Mouse (Mus musculus) megakaryocyte progenitor cell, adult 5-6 weeks (primary cell): ENCODE measurements around the gene Pspn. TPM values are rescaled to one million over a fixed set of nuclear protein-coding genes. Genes with fewer than 3 reads are reported as not detected.

Experiments used
- ATAC-seq: replicated peaks from 2 replicates; pipeline ENCODE4 v1.8.0; 2016; ENCODE audit warnings: mild to moderate bottlenecking, moderate TSS enrichment, inconsistent platforms; ENCODE audit not compliant: poor library complexity
- total RNA-seq, 2 experiments: library from RNA; stranded (forward) in 1 of 2; stranded (reverse) in 1 of 2; fragments of 157-497, 149-512 nt in 1 of 2; fragments of 200-1000 nt in 1 of 2; gene quantifications; 2 replicates each; pipeline versions ENCODE4 v1.2.3 to v1.2.4; 2015 to 2017

The Pspn gene
- total RNA-seq, 2 experiments from 2014 or later, result not detected

DNA sequence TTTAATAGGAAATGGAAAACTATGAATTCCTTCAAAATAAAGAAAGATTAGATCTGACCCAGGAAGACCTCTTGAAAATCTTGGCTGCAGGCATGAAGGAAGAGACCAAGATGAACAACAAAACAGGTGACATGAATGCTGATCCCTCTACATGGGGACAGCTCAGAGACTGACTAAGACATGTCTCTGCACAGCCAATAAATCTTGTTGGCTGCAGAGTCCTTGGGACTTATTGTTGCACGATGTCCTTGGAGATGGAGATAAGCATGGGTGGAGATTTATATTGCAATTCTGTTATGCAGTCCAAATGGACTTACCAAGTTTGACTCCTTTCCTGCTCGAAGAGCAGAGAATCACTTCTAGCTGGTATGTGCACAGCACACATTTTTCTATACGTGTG is 30.5 kb downstream of the Pspn start:
- no peak for ATAC-seq

DNA sequence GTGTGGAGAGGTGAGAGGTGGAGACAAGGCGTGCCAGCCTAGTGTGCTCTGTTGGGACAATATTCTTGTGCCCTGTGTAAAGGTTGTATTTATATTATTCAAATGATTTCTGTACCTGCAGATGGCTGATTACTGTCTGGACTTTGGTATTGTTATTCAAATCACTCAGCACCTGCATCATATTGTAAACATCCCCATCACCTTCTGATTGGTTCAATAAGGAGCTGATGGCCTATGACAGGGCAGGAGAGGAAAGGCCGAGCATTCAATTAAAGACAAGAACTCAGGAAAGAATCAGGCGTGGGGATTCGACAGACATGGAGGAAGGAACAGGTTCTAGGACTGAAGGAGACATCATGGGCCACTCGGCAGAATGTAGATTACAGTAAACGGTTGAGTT is 36.2 kb downstream of the Pspn start:
- ATAC-seq, result no peak

DNA sequence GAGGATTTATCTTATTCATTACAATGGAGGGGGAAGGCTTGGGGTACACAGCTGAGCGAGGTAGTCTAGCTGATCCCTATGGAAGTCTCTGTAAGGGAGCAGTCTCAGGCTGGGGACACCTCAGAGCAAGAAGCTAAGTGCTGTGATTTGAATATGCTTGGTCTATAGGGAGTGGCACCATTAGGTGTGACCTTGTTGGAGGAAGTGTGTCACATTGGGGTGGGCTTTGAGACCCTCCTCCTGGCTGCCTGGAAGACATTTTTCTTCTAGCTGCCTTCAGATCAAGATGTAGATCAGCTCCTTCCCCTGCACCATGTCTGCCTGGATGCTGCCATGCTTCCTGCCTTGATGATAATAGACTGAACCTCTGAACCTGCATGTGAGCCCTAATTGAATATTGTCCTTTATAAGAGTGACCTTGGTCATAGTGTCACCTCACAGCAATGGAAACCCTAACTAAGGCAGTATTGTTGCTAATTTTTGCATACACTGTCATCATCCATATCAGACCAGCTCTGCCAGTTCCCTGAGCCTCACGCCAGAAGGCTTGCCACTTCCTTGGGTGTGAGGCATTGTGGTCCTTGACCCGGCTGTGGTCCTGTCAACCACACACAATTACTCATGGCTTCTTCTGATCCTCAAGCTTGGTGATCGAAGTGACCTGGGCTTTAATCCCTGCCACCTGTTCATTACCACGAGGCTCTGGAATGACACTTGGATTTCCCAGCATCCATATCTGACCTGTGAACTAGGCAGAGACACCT is 37.0 kb downstream of the Pspn start:
- ATAC-seq, result no peak

DNA sequence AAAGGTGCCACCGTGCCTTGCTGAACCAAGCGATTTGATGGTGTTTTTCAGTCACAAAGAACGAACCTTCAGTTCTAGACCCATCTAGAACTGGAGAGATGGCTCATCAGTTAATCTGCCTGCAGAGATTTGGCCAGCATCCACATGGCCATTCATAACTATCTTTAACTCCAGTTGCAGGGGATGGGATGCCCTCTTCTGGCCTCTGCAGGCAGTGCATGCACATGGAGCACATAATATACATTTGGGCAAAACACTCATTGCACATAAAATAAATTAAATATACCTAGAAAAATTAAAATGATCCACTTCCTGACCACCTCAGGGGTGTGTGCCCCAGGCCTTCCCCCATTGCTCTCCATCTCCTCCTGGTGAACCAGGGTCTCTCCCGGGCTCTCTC is 37.9 kb downstream of the Pspn start:
- no peak for ATAC-seq

GRCm38 (mm10) chr17:56958667-56959066 is 41.2 kb downstream of the Pspn start:
- ATAC-seq, result no peak

- ATAC-seq, result peak; percentile 98
Observed at GRCm38 (mm10) chr17:56957763-56958429, 41.9 kb downstream of the Pspn start.

- no peak for ATAC-seq
Observed at GRCm38 (mm10) chr17:56954871-56955270, 44.9 kb downstream of the Pspn start.

- ATAC-seq, result no peak
Observed at GRCm38 (mm10) chr17:56952639-56953038, 47.2 kb downstream of the Pspn start.

- peak; percentile 98 for ATAC-seq
Observed at GRCm38 (mm10) chr17:56950915-56951314, 48.9 kb downstream of the Pspn start.

Other genes starting within 250 kb of the Pspn start
- gene Nrtn, start 242.5 kb downstream of the Pspn start, total RNA-seq (2015), result not detected in 2 replicates
- gene Nrtn, start 242.5 kb downstream of the Pspn start, total RNA-seq (2017), result not detected in 2 replicates
- 11.2 and 11.7 TPM in 2 replicates for gene Dus3l, start 235.3 kb downstream of the Pspn start, total RNA-seq (2015)
- gene Dus3l, start 235.3 kb downstream of the Pspn start, total RNA-seq (2017), result 19.2 and 20.4 TPM in 2 replicates
- gene Prr22, start 229.8 kb downstream of the Pspn start, total RNA-seq (2015), result 2.0 and 3.2 TPM in 2 replicates
- 0.92 and 1.6 TPM in 2 replicates for gene Prr22, start 229.8 kb downstream of the Pspn start, total RNA-seq (2017)
- gene Rfx2, start 169.0 kb downstream of the Pspn start, total RNA-seq (2015), result 6.4 and 8.8 TPM in 2 replicates
- 4.8 and 5.0 TPM in 2 replicates for gene Rfx2, start 169.0 kb downstream of the Pspn start, total RNA-seq (2017)
- not detected in 2 replicates for gene Acsbg2, start 125.6 kb downstream of the Pspn start, total RNA-seq (2015)
- gene Acsbg2, start 125.6 kb downstream of the Pspn start, total RNA-seq (2017), result not detected in 2 replicates
- gene 1700061G19Rik, start 124.5 kb downstream of the Pspn start, total RNA-seq (2015), result 0.07 TPM in 1 of 2 replicates, not detected in the other
- not detected in 2 replicates for gene 1700061G19Rik, start 124.5 kb downstream of the Pspn start, total RNA-seq (2017)
- gene Mllt1, start 64.6 kb downstream of the Pspn start, total RNA-seq (2015), result 15.5 and 18.2 TPM in 2 replicates
- gene Mllt1, start 64.6 kb downstream of the Pspn start, total RNA-seq (2017), result 18.2 and 20.7 TPM in 2 replicates
- not detected in 2 replicates for gene Acer1, start 17.9 kb downstream of the Pspn start, total RNA-seq (2015)
- gene Acer1, start 17.9 kb downstream of the Pspn start, total RNA-seq (2017), result not detected in 2 replicates
- gene Clpp, start 9.7 kb downstream of the Pspn start, total RNA-seq (2015), result 61.2 and 75.2 TPM in 2 replicates
- 80.5 and 84.9 TPM in 2 replicates for gene Clpp, start 9.7 kb downstream of the Pspn start, total RNA-seq (2017)
- 15.1 and 16.6 TPM in 2 replicates for gene Alkbh7, start 2.7 kb downstream of the Pspn start, total RNA-seq (2015)
- 15.0 and 19.8 TPM in 2 replicates for gene Alkbh7, start 2.7 kb downstream of the Pspn start, total RNA-seq (2017)
- 52.8 and 61.1 TPM in 2 replicates for gene Gtf2f1, start 11.3 kb upstream of the Pspn start, total RNA-seq (2015)
- 120 and 142 TPM in 2 replicates for gene Gtf2f1, start 11.3 kb upstream of the Pspn start, total RNA-seq (2017)
- not detected in 2 replicates for gene Gm17949, start 11.5 kb upstream of the Pspn start, total RNA-seq (2015)
- not detected in 2 replicates for gene Gm17949, start 11.5 kb upstream of the Pspn start, total RNA-seq (2017)
- gene Khsrp, start 31.5 kb upstream of the Pspn start, total RNA-seq (2015), result 99.5 and 107 TPM in 2 replicates
- gene Khsrp, start 31.5 kb upstream of the Pspn start, total RNA-seq (2017), result 68.5 and 89.2 TPM in 2 replicates
- gene Slc25a41, start 41.6 kb upstream of the Pspn start, total RNA-seq (2015), result not detected in 2 replicates
- not detected in 2 replicates for gene Slc25a41, start 41.6 kb upstream of the Pspn start, total RNA-seq (2017)
- not detected in 2 replicates for gene Crb3, start 59.1 kb upstream of the Pspn start, total RNA-seq (2015)
- gene Crb3, start 59.1 kb upstream of the Pspn start, total RNA-seq (2017), result not detected in 2 replicates
- 10.9 and 13.4 TPM in 2 replicates for gene Slc25a23, start 59.8 kb upstream of the Pspn start, total RNA-seq (2015)
- gene Slc25a23, start 59.8 kb upstream of the Pspn start, total RNA-seq (2017), result 1.6 and 2.0 TPM in 2 replicates
- gene Dennd1c, start 78.5 kb upstream of the Pspn start, total RNA-seq (2015), result 7.6 and 11.5 TPM in 2 replicates
- 3.5 and 8.8 TPM in 2 replicates for gene Dennd1c, start 78.5 kb upstream of the Pspn start, total RNA-seq (2017)
- gene Tubb4a, start 87.8 kb upstream of the Pspn start, total RNA-seq (2015), result not detected in 2 replicates
- 0.12 TPM in 1 of 2 replicates, not detected in the other for gene Tubb4a, start 87.8 kb upstream of the Pspn start, total RNA-seq (2017)
- 1.2 and 2.2 TPM in 2 replicates for gene Tnfsf9, start 105.3 kb upstream of the Pspn start, total RNA-seq (2015)
- 0.27 and 0.29 TPM in 2 replicates for gene Tnfsf9, start 105.3 kb upstream of the Pspn start, total RNA-seq (2017)
- not detected in 2 replicates for gene Cd70, start 149.8 kb upstream of the Pspn start, total RNA-seq (2015)
- gene Cd70, start 149.8 kb upstream of the Pspn start, total RNA-seq (2017), result not detected in 2 replicates
- gene Tnfsf14, start 194.2 kb upstream of the Pspn start, total RNA-seq (2015), result 2.1 and 3.5 TPM in 2 replicates
- 6.2 and 6.8 TPM in 2 replicates for gene Tnfsf14, start 194.2 kb upstream of the Pspn start, total RNA-seq (2017)
- gene C3, start 228.1 kb upstream of the Pspn start, total RNA-seq (2015), result 164 and 202 TPM in 2 replicates
- 211 and 263 TPM in 2 replicates for gene C3, start 228.1 kb upstream of the Pspn start, total RNA-seq (2017)
- gene Gpr108, start 248.4 kb upstream of the Pspn start, total RNA-seq (2015), result 21.5 and 22.6 TPM in 2 replicates
- gene Gpr108, start 248.4 kb upstream of the Pspn start, total RNA-seq (2017), result 22.5 and 24.4 TPM in 2 replicates
- gene Trip10, start 249.4 kb upstream of the Pspn start, total RNA-seq (2015), result 3.5 and 3.6 TPM in 2 replicates
- 7.9 and 8.5 TPM in 2 replicates for gene Trip10, start 249.4 kb upstream of the Pspn start, total RNA-seq (2017)